Mouse (Mus musculus) embryonic fibroblast, embryonic 13.5 days (primary cell): ENCODE results near the gene Rexo2.

Source experiments
- CTCF ChIP-seq: IDR thresholded peaks from 2 replicates; pipeline ENCODE4 v1.5.1; 2011; ENCODE audit warnings: mild to moderate bottlenecking, control low read depth, low read length, moderate library complexity, borderline replicate concordance; ENCODE audit not compliant: insufficient read depth
- POLR2A ChIP-seq: IDR thresholded peaks from 2 replicates; pipeline ENCODE4 v1.6.1; 2011; ENCODE audit warnings: low read depth, mild to moderate bottlenecking, control low read depth, low read length, moderate library complexity

- TF ChIP-seq POLR2A (no peak), CTCF (no peak)
These were observed 15.1 kb upstream of the Rexo2 start for GRCm38 (mm10) chr9:48495548-48495932.
